Mouse (Mus musculus): ENCODE measurements at regions not wholly inside any gene's neighbourhood (a gene's known extent, or its start where the extent isn't known, plus 50 kb on each side); places are given as distances from the start of the nearest gene placed in this dataset.

DNA sequence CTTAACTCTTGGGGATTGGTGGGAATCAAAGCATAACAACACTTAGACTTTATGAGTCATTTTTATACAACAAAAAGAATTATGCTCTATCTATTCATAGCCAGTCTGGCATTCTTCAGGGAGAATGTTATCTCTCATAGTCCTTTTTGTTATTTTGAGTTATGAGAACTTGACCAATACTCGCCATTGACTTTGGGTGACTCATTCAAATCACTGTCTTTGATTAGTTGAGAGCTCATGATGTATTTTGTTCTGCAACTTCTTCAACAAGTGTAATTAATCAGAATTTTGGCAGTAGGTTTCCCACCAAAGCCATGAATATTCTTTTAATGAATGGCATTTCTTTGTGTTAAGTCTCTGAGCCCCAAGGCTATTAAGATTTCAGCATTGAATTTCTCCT, 139.6 kb downstream of the Ahr start:
- WGBS: 86% methylated on average over 1 of the region's 1 CpGs
- Histone ChIP-seq H3K4me3 (ENCODE audit: low read depth, low read length) (no peak overlapping the region), H3K4me2 (ENCODE audit: low read depth) (no peak overlapping the region), H3K4me1 (ENCODE audit: control insufficient read depth, insufficient read depth, low read length) (no peaks in the 10 kb centered on the region), H3K9me3 (ENCODE audit: control insufficient read depth, low read length) (no peaks in the 10 kb centered on the region), H3K27ac (ENCODE audit: low read depth, low read length) (no peak overlapping the region), H3K27me3 (ENCODE audit: control insufficient read depth, insufficient read depth, low read length) (no peaks in the 10 kb centered on the region), H3K36me3 (ENCODE audit: control insufficient read depth, insufficient read depth, low read length) (no peaks in the 10 kb centered on the region), H3K9ac (ENCODE audit: low read length) (no peak overlapping the region)
- ATAC-seq (ENCODE audit: insufficient read depth, low FRiP score, low TSS enrichment) (no peak), DNase-seq (ENCODE audit: low spot score) (no peak)

DNA sequence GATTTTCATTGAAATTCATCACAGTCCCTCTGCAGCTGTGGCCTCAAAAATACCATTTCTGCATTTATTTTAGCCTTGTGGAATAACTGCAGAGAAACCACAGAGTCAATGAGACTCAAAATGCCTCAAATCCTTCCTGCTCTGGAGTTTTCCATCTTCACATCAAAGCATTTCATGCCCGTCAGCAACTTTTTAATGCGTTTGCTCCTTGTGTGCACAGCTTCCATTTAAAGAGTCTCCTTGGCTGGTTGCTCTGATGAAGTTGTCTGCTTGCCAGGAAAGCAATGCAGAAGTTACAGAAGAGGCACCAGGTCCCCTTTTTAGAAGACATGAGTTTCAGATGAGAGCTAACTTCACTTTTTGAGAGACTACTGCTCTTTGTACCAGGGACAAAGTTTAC, 142.7 kb downstream of the Ahr start:
- WGBS: 78% methylated on average over 2 of the region's 2 CpGs
- ATAC-seq (ENCODE audit: insufficient read depth, low FRiP score, low TSS enrichment) (no peak), DNase-seq (ENCODE audit: low spot score) (no peak)
- H3K4me3 ChIP-seq (ENCODE audit: low read depth, low read length): no peak overlapping the region
- no peak overlapping the region for H3K27ac ChIP-seq (ENCODE audit: low read depth, low read length)
- H3K9ac ChIP-seq (ENCODE audit: low read length): no peak overlapping the region
- no peaks in the 10 kb centered on the region for H3K9me3 ChIP-seq (ENCODE audit: control insufficient read depth, low read length)
- H3K36me3 ChIP-seq (ENCODE audit: control insufficient read depth, insufficient read depth, low read length): no peaks in the 10 kb centered on the region
- no peaks in the 10 kb centered on the region for H3K27me3 ChIP-seq (ENCODE audit: control insufficient read depth, insufficient read depth, low read length)
- no peaks in the 10 kb centered on the region for H3K4me1 ChIP-seq (ENCODE audit: control insufficient read depth, insufficient read depth, low read length)
- H3K4me2 ChIP-seq (ENCODE audit: low read depth): no peak overlapping the region

DNA sequence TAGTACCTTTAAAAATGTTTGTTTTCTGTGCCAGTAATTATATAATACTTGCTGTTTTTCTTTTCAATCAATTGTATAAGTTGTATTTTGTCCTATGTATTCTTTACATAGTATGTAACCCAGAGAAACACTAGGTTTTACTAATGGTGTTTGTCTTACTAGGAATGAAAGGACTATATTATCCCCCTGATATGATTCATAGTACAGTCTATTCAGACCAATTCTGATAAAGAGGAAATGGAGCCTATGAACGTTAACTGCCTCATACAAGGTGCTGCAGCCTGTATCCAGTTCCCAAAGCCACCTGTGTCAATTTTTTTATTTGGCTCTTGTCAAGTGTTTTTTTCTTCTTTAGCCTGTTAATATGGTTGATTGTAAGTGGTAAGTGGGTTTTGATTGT, 144.6 kb downstream of the Ahr start:
- ATAC-seq (ENCODE audit: insufficient read depth, low FRiP score, low TSS enrichment) (no peak), DNase-seq (ENCODE audit: low spot score) (no peak)
- Histone ChIP-seq H3K9me3 (ENCODE audit: control insufficient read depth, low read length) (no peaks in the 10 kb centered on the region), H3K4me2 (ENCODE audit: low read depth) (no peak overlapping the region), H3K9ac (ENCODE audit: low read length) (no peak overlapping the region), H3K36me3 (ENCODE audit: control insufficient read depth, insufficient read depth, low read length) (no peaks in the 10 kb centered on the region), H3K4me3 (ENCODE audit: low read depth, low read length) (no peak overlapping the region), H3K4me1 (ENCODE audit: control insufficient read depth, insufficient read depth, low read length) (no peaks in the 10 kb centered on the region), H3K27ac (ENCODE audit: low read depth, low read length) (no peak overlapping the region), H3K27me3 (ENCODE audit: control insufficient read depth, insufficient read depth, low read length) (no peaks in the 10 kb centered on the region)
- WGBS: 90% methylated on average over 1 of the region's 1 CpGs

DNA sequence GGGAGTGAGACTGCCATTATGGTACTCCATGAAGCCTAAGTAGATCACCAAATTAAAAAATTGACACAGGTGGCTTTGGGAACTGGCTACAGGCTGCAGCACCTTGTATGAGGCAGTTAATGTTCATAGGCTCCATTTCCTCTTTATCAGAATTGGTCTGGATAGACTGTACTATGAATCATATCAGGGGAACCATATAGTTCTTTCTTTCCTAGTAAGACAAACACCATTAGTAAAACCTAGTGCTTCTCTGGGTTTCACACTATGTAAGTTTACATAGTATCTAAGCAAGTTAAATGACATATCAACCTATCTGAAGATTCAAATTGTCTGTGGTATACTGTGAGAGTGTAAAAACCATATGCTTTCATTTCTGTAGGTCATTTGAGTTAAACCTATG, 145.0 kb downstream of the Ahr start:
- Histone ChIP-seq H3K36me3 (ENCODE audit: control insufficient read depth, insufficient read depth, low read length) (no peaks in the 10 kb centered on the region), H3K9ac (ENCODE audit: low read length) (no peak overlapping the region), H3K9me3 (ENCODE audit: control insufficient read depth, low read length) (no peaks in the 10 kb centered on the region), H3K4me2 (ENCODE audit: low read depth) (no peak overlapping the region), H3K4me3 (ENCODE audit: low read depth, low read length) (no peak overlapping the region), H3K27ac (ENCODE audit: low read depth, low read length) (no peak overlapping the region), H3K4me1 (ENCODE audit: control insufficient read depth, insufficient read depth, low read length) (no peaks in the 10 kb centered on the region), H3K27me3 (ENCODE audit: control insufficient read depth, insufficient read depth, low read length) (no peaks in the 10 kb centered on the region)
- no peak for DNase-seq (ENCODE audit: low spot score)
- ATAC-seq (ENCODE audit: insufficient read depth, low FRiP score, low TSS enrichment): no peak

DNA sequence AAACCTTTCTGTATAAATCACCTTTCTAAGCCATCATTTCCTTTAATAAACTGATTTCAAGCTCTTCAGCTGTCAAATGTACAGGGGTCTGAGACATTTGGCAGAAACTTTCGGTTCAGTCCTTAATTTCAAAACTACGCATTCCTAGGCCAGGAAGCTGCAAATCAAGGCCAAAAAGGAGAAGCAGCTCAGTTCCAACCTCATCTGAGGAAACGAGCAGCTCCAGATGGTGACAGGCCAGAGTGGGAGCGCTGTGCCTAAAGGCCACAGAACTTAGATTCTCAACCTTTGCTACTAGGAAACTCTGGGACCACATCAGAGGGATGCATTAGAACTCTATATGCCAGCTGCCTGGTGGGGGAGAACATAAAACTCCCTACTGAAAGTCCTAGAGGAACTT, 150.6 kb downstream of the Ahr start:
- Histone ChIP-seq H3K4me1 (ENCODE audit: control insufficient read depth, insufficient read depth, low read length) (no peaks in the 10 kb centered on the region), H3K9me3 (ENCODE audit: control insufficient read depth, low read length) (no peaks in the 10 kb centered on the region), H3K4me2 (ENCODE audit: low read depth) (no peak overlapping the region), H3K36me3 (ENCODE audit: control insufficient read depth, insufficient read depth, low read length) (no peaks in the 10 kb centered on the region), H3K27me3 (ENCODE audit: control insufficient read depth, insufficient read depth, low read length) (no peaks in the 10 kb centered on the region), H3K9ac (ENCODE audit: low read length) (no peak overlapping the region), H3K4me3 (ENCODE audit: low read depth, low read length) (no peak overlapping the region), H3K27ac (ENCODE audit: low read depth, low read length) (no peak overlapping the region)
- DNase-seq (ENCODE audit: low spot score) (no peak), ATAC-seq (ENCODE audit: insufficient read depth, low FRiP score, low TSS enrichment) (no peak)
- WGBS: 84% methylated on average over 4 of the region's 4 CpGs

DNA sequence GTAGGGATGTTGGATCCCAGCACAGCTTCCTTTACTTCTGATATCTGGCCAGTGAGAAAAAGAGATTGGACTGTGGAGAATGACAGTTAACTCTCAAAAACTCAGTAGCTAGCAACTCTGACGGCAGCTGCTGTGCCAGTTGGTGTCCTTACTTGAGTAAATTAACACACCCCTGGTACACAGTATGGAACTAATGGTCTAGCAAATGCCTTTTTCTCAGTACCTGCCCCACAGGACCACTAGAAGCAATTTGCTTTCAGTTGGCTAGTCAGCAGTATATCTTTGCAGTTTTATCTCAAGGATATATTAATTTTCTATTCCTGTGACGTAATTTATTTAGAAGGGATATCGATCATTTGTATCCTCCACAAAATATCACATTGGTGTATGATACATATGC, 157.6 kb downstream of the Ahr start:
- no peaks in the 10 kb centered on the region for H3K9me3 ChIP-seq (ENCODE audit: control insufficient read depth, low read length)
- WGBS: 85% methylated on average over 3 of the region's 3 CpGs

DNA sequence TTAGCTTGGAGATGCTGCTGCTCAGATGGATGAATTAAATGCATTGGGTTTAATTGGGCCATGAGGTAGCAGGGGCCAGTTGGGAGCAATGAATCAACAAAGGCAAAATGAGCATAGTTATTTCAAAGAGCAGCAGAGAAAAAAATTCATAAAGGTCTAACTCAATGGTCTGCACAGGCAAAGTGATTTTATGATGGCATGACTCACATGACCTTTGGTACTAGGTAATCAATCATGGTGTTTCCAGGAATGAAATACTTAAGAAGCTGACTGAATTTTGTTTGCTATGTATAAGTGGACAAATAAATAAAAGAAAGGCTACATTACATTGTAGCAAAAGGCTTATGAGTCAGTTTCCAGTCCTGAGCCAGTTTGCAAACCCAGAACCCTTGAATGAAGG, 158.5 kb downstream of the Ahr start:
- no peaks in the 10 kb centered on the region for H3K4me1 ChIP-seq (ENCODE audit: control insufficient read depth, insufficient read depth, low read length)
- no peaks in the 10 kb centered on the region for H3K9me3 ChIP-seq (ENCODE audit: control insufficient read depth, low read length)
- H3K27ac ChIP-seq (ENCODE audit: low read depth, low read length): no peak overlapping the region
- no peak overlapping the region for H3K4me2 ChIP-seq (ENCODE audit: low read depth)
- no peak overlapping the region for H3K4me3 ChIP-seq (ENCODE audit: low read depth, low read length)
- H3K36me3 ChIP-seq (ENCODE audit: control insufficient read depth, insufficient read depth, low read length): no peaks in the 10 kb centered on the region
- ATAC-seq (ENCODE audit: insufficient read depth, low FRiP score, low TSS enrichment): no peak
- no peaks in the 10 kb centered on the region for H3K27me3 ChIP-seq (ENCODE audit: control insufficient read depth, insufficient read depth, low read length)
- DNase-seq (ENCODE audit: low spot score): no peak
- no peak overlapping the region for H3K9ac ChIP-seq (ENCODE audit: low read length)

More for the DNA sequence above, 157.6 kb downstream of the Ahr start:
- Histone ChIP-seq H3K4me3 (ENCODE audit: low read depth, low read length) (no peak overlapping the region), H3K36me3 (ENCODE audit: control insufficient read depth, insufficient read depth, low read length) (no peaks in the 10 kb centered on the region), H3K27me3 (ENCODE audit: control insufficient read depth, insufficient read depth, low read length) (no peaks in the 10 kb centered on the region), H3K27ac (ENCODE audit: low read depth, low read length) (no peak overlapping the region), H3K4me2 (ENCODE audit: low read depth) (no peak overlapping the region), H3K4me1 (ENCODE audit: control insufficient read depth, insufficient read depth, low read length) (no peaks in the 10 kb centered on the region), H3K9ac (ENCODE audit: low read length) (no peak overlapping the region)
- ATAC-seq (ENCODE audit: insufficient read depth, low FRiP score, low TSS enrichment): no peak
- DNase-seq (ENCODE audit: low spot score): no peak

DNA sequence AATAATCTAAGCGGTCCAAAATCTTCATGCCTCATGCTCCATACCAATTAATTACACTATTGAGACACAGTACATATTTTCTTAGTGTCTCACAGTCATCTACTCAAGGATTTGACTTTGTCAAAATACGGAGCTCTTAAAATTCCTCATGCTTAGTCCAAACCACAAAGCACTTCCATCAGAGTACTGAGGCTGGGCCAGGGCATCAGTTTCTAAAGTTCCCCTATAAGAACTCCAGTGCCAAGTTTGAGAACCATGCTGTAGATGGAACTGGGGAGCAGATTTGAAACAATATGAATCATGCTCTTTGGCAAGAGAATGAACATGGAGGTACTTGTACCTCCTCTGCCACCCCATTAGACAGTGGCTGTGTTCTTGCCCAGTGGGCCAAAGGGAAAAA, 176.9 kb downstream of the Ahr start:
- Histone ChIP-seq H3K4me3 (ENCODE audit: low read depth, low read length) (no peak overlapping the region), H3K9ac (ENCODE audit: low read length) (no peak overlapping the region), H3K4me1 (ENCODE audit: control insufficient read depth, insufficient read depth, low read length) (no peaks in the 10 kb centered on the region), H3K4me2 (ENCODE audit: low read depth) (no peak overlapping the region), H3K27me3 (ENCODE audit: control insufficient read depth, insufficient read depth, low read length) (no peaks in the 10 kb centered on the region), H3K36me3 (ENCODE audit: control insufficient read depth, insufficient read depth, low read length) (no peaks in the 10 kb centered on the region), H3K9me3 (ENCODE audit: control insufficient read depth, low read length) (no peaks in the 10 kb centered on the region), H3K27ac (ENCODE audit: low read depth, low read length) (no peak overlapping the region)
- DNase-seq (ENCODE audit: low spot score) (no peak), ATAC-seq (ENCODE audit: insufficient read depth, low FRiP score, low TSS enrichment) (no peak)
- 97% methylated on average over 2 of the region's 2 CpGs for WGBS

DNA sequence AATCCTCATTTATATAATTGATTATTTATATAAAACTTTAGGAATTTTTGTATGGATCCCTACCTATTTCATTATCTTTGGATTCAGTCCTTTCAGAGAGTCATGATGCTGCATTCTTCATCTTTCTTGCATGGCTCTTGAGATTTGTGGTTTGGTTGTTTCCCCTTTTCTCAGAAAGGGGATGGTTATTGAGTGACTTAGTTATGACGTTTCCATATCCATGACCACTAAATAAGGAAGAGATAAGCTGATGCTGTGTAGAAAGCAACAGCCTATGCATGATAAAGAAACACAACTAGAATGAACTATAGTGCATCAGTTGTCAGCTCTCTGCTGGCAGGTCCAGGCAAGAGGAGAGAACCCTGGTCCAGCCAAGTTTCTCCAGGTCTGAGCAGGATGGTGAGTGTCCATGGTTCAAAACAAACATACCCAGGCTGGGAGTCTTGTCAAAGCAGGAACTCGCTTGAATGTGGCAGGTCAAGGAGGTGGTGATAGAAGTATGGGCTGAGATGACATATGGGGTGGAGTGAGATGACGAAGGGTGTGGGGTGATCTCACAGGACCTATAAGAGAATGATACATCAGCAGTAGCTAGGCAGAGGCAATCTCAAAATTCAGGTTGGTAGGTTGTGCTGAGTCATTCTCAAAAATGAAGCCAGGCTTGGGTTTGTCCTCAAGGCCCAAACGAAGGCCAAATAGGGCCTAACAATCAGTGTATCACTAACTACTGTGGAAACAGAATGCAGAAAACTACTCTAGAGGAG, 196.5 kb downstream of the Ahr start:
- Histone ChIP-seq H3K27ac (ENCODE audit: low read depth, low read length) (no peak overlapping the region), H3K4me1 (ENCODE audit: control insufficient read depth, insufficient read depth, low read length) (no peaks in the 10 kb centered on the region), H3K36me3 (ENCODE audit: control insufficient read depth, insufficient read depth, low read length) (no peaks in the 10 kb centered on the region), H3K9ac (ENCODE audit: low read length) (no peak overlapping the region), H3K4me2 (ENCODE audit: low read depth) (no peak overlapping the region), H3K9me3 (ENCODE audit: control insufficient read depth, low read length) (no peaks in the 10 kb centered on the region), H3K4me3 (ENCODE audit: low read depth, low read length) (no peak overlapping the region), H3K27me3 (ENCODE audit: control insufficient read depth, insufficient read depth, low read length) (no peaks in the 10 kb centered on the region)
- DNase-seq (ENCODE audit: low spot score) (no peak), ATAC-seq (ENCODE audit: insufficient read depth, low FRiP score, low TSS enrichment) (no peak)
- 84% methylated on average over 4 of the region's 4 CpGs for WGBS
